In the genomic region with DNA sequence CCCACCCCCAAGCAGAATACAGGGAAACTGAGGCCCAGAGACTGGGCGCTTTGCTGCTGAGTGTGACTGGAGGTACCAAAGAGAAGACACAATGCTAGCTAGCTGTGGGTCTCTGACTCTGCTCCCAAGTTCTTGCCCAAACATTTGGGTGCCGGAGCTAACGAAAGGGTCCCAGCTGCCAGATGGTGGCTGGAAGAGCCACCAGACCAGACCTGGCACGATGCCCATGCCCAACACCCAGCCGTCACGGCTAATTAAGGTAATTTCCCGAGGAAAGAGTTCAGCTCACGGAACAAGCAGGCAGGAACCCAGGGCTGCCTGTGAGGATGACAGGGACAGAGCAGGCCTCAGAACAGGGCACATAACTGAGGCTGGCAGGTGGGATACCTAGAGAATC, we compare ENCODE assay signal across 8 mouse cellular contexts. TPM values are rescaled to one million over a fixed set of nuclear protein-coding genes. Genes with fewer than 3 reads are reported as not detected.
A peak's percentile ranks its signal among the peaks of the same experiment; 100 is the strongest.
DNase-seq lines count a peak whose midpoint lies in the region; ATAC-seq and TF ChIP-seq lines count a peak whose summit lies in the region.

No protein-coding gene starts in this region.

- peak overlapping the region; percentile 68 for H3K9ac ChIP-seq in heart, embryonic 13.5 days
- H3K9ac ChIP-seq in hindbrain, embryonic 13.5 days, result peak overlapping the region; percentile 82
- no peak overlapping the region; the same call in 1 of the 2 replicates for H3K9ac ChIP-seq in midbrain, embryonic 14.5 days (replicated peaks; ENCODE audit: low read length)

- intact Hi-C loops in heart, postnatal 25 days (cut with DNase I), result no loop called here

- no peak overlapping the region for H3K27ac ChIP-seq in heart, embryonic 13.5 days (replicated peaks)
- peak overlapping the region; percentile 55 for H3K27ac ChIP-seq in cerebellum, adult 2 months (ENCODE audit: insufficient read depth, low read length)
- peak overlapping the region; percentile 81 for H3K27ac ChIP-seq in hindbrain, embryonic 13.5 days
- peak overlapping the region; percentile 62; the same call in 1 of the 2 replicates for H3K27ac ChIP-seq in midbrain, embryonic 14.5 days (replicated peaks; ENCODE audit: low read depth, low read length)

- ATAC-seq in heart, embryonic 13.5 days (ENCODE audit: extremely low read depth, insufficient number of reproducible peaks, low FRiP score, low TSS enrichment), result no peak
- 0 out of 2 replicates have a peak, but pooled peaks have one; percentile 43 for ATAC-seq in hindbrain, embryonic 13.5 days (ENCODE audit: low FRiP score)
- ATAC-seq in midbrain, embryonic 14.5 days (ENCODE audit: low FRiP score, low TSS enrichment), result peak; percentile 9; the same call in 1 of the 2 replicates

- H3K9me3 ChIP-seq in heart, embryonic 13.5 days, result no peaks in the 10 kb centered on the region
- H3K9me3 ChIP-seq in hindbrain, embryonic 13.5 days, result no peaks in the 10 kb centered on the region
- H3K9me3 ChIP-seq in midbrain, embryonic 14.5 days (ENCODE audit: control insufficient read depth, low read length), result no peaks in the 10 kb centered on the region

- no peak for TF ChIP-seq CTCF in cerebellum, adult 2 months (IDR thresholded peaks at IDR 0.05; ENCODE audit: borderline replicate concordance, insufficient read depth, low read depth, low read length)

- 32% methylated on average over 8 of the region's 8 CpGs for WGBS in heart, embryonic 13.5 days
- 5% methylated on average over 8 of the region's 8 CpGs for WGBS in cerebellum, adult 2 months
- WGBS in hindbrain, embryonic 13.5 days, result 8% methylated on average over 8 of the region's 8 CpGs
- WGBS in midbrain, embryonic 14.5 days, result 20% methylated on average over 8 of the region's 8 CpGs

- no peak for DNase-seq in heart, postnatal 25 days (ENCODE audit: low spot score)
- DNase-seq in cerebellum, adult 2 months, result peak in 1 of 2 experiments; percentile 57
- DNase-seq in midbrain, embryonic 14.5 days, result peak; percentile 81
- DNase-seq in right cerebral cortex, postnatal 25 days, result no peak
- DNase-seq in embryo, embryonic 10.5 days (ENCODE audit: low spot score), result no peak
- no peak for DNase-seq in layer of hippocampus, adult 18-20 months (ENCODE audit: low spot score in 2 of 2)

- H3K4me3 ChIP-seq in heart, embryonic 13.5 days, result peak overlapping the region; percentile 33; the same call in 1 of the 2 replicates
- peak overlapping the region; percentile 55 for H3K4me3 ChIP-seq in cerebellum, adult 2 months (replicated peaks; ENCODE audit: insufficient read depth, low read depth, low read length)
- H3K4me3 ChIP-seq in hindbrain, embryonic 13.5 days, result peak overlapping the region; percentile 49
- peak overlapping the region; percentile 51 for H3K4me3 ChIP-seq in midbrain, embryonic 14.5 days (replicated peaks; ENCODE audit: low read depth, low read length)

- peaks cover 99% of the 10 kb centered on the region for H3K27me3 ChIP-seq in heart, embryonic 13.5 days (replicated peaks)
- H3K27me3 ChIP-seq in cerebellum, adult 2 months (ENCODE audit: control insufficient read depth, insufficient read depth, low read length), result no peaks in the 10 kb centered on the region
- H3K27me3 ChIP-seq in hindbrain, embryonic 13.5 days, result peaks cover 24% of the 10 kb centered on the region
- H3K27me3 ChIP-seq in midbrain, embryonic 14.5 days (ENCODE audit: control insufficient read depth, insufficient read depth, low read length), result no peaks in the 10 kb centered on the region; the same call in 1 of the 2 replicates

- H3K36me3 ChIP-seq in heart, embryonic 13.5 days, result no peaks in the 10 kb centered on the region
- H3K36me3 ChIP-seq in hindbrain, embryonic 13.5 days, result peaks cover 18% of the 10 kb centered on the region
- peaks cover 18% of the 10 kb centered on the region for H3K36me3 ChIP-seq in midbrain, embryonic 14.5 days (ENCODE audit: control insufficient read depth, insufficient read depth, low read length)

- H3K4me1 ChIP-seq in heart, embryonic 13.5 days, result peaks cover 50% of the 10 kb centered on the region
- peaks cover 59% of the 10 kb centered on the region for H3K4me1 ChIP-seq in cerebellum, adult 2 months (ENCODE audit: control insufficient read depth, insufficient read depth, low read length)
- peaks cover 61% of the 10 kb centered on the region for H3K4me1 ChIP-seq in hindbrain, embryonic 13.5 days (replicated peaks)
- H3K4me1 ChIP-seq in midbrain, embryonic 14.5 days (ENCODE audit: control insufficient read depth, insufficient read depth, low read length), result peaks cover 36% of the 10 kb centered on the region

- H3K4me2 ChIP-seq in heart, embryonic 13.5 days, result peak overlapping the region; percentile 60
- peak overlapping the region; percentile 67 for H3K4me2 ChIP-seq in hindbrain, embryonic 13.5 days
- peak overlapping the region; percentile 69 for H3K4me2 ChIP-seq in midbrain, embryonic 14.5 days (ENCODE audit: low read length)

- no peak for TF ChIP-seq POLR2A in cerebellum, adult 2 months (IDR thresholded peaks at IDR 0.05; ENCODE audit: borderline replicate concordance, insufficient read depth, low read length)

RNA-seq across cellular contexts. Expression of a gene that starts 33.2 kb away (rescaled TPM):
- polyA plus RNA-seq in heart, embryonic 13.5 days (2015; fragmentation: Nextera tagmentation; extraction: Ambion mirVana), result 1.8 and 2.3 TPM in 2 replicates
- 1 to 10 TPM; 3.3 to 6.1 TPM for total RNA-seq in heart, postnatal 25 days (2021)
- polyA plus RNA-seq in cerebellum, adult 2 months (2012; rRNA removed), result 15.6 and 18.5 TPM in 2 replicates
- 5.3 and 5.4 TPM in 2 replicates for polyA plus RNA-seq in hindbrain, embryonic 13.5 days (2015; fragmentation: Nextera tagmentation; extraction: Ambion mirVana)
- 7.0 and 8.4 TPM in 2 replicates for polyA plus RNA-seq in midbrain, embryonic 14.5 days (2014; fragmentation: Nextera tagmentation; extraction: Ambion mirVana)
- total RNA-seq in layer of hippocampus, adult 18-20 months (2021), result 1 to 10 TPM; 6.4 to 7.5 TPM

RNA-seq across cellular contexts. Expression of a gene that starts 38.4 kb away (rescaled TPM):
- 49.8 and 52.0 TPM in 2 replicates for polyA plus RNA-seq in heart, embryonic 13.5 days (2015; fragmentation: Nextera tagmentation; extraction: Ambion mirVana)
- 10 to 100 TPM; 26.9 to 30.0 TPM for total RNA-seq in heart, postnatal 25 days (2021)
- 104 and 107 TPM in 2 replicates for polyA plus RNA-seq in cerebellum, adult 2 months (2012; rRNA removed)
- polyA plus RNA-seq in hindbrain, embryonic 13.5 days (2015; fragmentation: Nextera tagmentation; extraction: Ambion mirVana), result 104 and 106 TPM in 2 replicates
- polyA plus RNA-seq in midbrain, embryonic 14.5 days (2014; fragmentation: Nextera tagmentation; extraction: Ambion mirVana), result 116 and 122 TPM in 2 replicates
- 10 to 100 TPM; 78.5 to 81.1 TPM for total RNA-seq in layer of hippocampus, adult 18-20 months (2021)

RNA-seq across cellular contexts. Expression of a gene that starts 38.5 kb away (rescaled TPM):
- polyA plus RNA-seq in heart, embryonic 13.5 days (2015; fragmentation: Nextera tagmentation; extraction: Ambion mirVana), result 12.3 and 14.3 TPM in 2 replicates
- 10 to 100 TPM; 12.9 to 14.1 TPM for total RNA-seq in heart, postnatal 25 days (2021)
- polyA plus RNA-seq in cerebellum, adult 2 months (2012; rRNA removed), result 28.5 and 31.3 TPM in 2 replicates
- 17.6 and 18.0 TPM in 2 replicates for polyA plus RNA-seq in hindbrain, embryonic 13.5 days (2015; fragmentation: Nextera tagmentation; extraction: Ambion mirVana)
- 18.2 and 23.7 TPM in 2 replicates for polyA plus RNA-seq in midbrain, embryonic 14.5 days (2014; fragmentation: Nextera tagmentation; extraction: Ambion mirVana)
- 10 to 100 TPM; 32.6 to 35.4 TPM for total RNA-seq in layer of hippocampus, adult 18-20 months (2021)

RNA-seq across cellular contexts. Expression of a gene that starts 59.4 kb away (rescaled TPM):
- polyA plus RNA-seq in heart, embryonic 13.5 days (2015; fragmentation: Nextera tagmentation; extraction: Ambion mirVana), result 1.1 and 1.6 TPM in 2 replicates
- 10 to 100 TPM; 15.5 to 16.3 TPM for total RNA-seq in heart, postnatal 25 days (2021)
- 1.00 and 1.4 TPM in 2 replicates for polyA plus RNA-seq in cerebellum, adult 2 months (2012; rRNA removed)
- polyA plus RNA-seq in hindbrain, embryonic 13.5 days (2015; fragmentation: Nextera tagmentation; extraction: Ambion mirVana), result 1.1 and 1.4 TPM in 2 replicates
- polyA plus RNA-seq in midbrain, embryonic 14.5 days (2014; fragmentation: Nextera tagmentation; extraction: Ambion mirVana), result 0.34 and 0.54 TPM in 2 replicates
- under 1 TPM; 0.99 TPM for total RNA-seq in layer of hippocampus, adult 18-20 months (2021)
